Mouse (Mus musculus) hindbrain, embryonic 13.5 days (tissue): ENCODE results near the gene Clk4. TPM values are rescaled to one million over a fixed set of nuclear protein-coding genes. Genes with fewer than 3 reads are reported as not detected.

Experiments
- ATAC-seq: fragments of 200-750 bp; cut with Nextera tagmentation; 2 replicates; pipeline ENCODE4 v1.8.0; 2017; ENCODE audit warnings: moderate TSS enrichment; ENCODE audit not compliant: low FRiP score
- H3K27ac ChIP-seq: fragments of 300-500 bp; sonication (generic); 2 replicates; pipeline ENCODE4 v1.5.1; 2015; ENCODE audit warnings: inconsistent platforms, mild to moderate bottlenecking, moderate library complexity
- H3K27me3 ChIP-seq: fragments of 300-500 bp; sonication (generic); 2 replicates; pipeline ENCODE4 v1.6.1; 2015; ENCODE audit warnings: mild to moderate bottlenecking, inconsistent platforms
- H3K36me3 ChIP-seq: fragments of 300-500 bp; sonication (generic); 2 replicates; pipeline ENCODE4 v1.6.1; 2015; ENCODE audit warnings: mild to moderate bottlenecking, inconsistent platforms
- H3K4me1 ChIP-seq: fragments of 300-500 bp; sonication (generic); replicated peaks from 2 replicates; pipeline ENCODE4 v1.6.1; 2015; ENCODE audit warnings: inconsistent platforms
- H3K4me2 ChIP-seq: fragments of 300-500 bp; sonication (generic); 2 replicates; pipeline ENCODE4 v1.6.1; 2015; ENCODE audit warnings: inconsistent platforms, mild to moderate bottlenecking, moderate library complexity
- H3K4me3 ChIP-seq: fragments of 300-500 bp; sonication (generic); 2 replicates; pipeline ENCODE4 v1.5.1; 2015; ENCODE audit warnings: mild to moderate bottlenecking, inconsistent platforms
- H3K9ac ChIP-seq: fragments of 300-500 bp; sonication (generic); 2 replicates; pipeline ENCODE4 v1.6.1; 2015; ENCODE audit warnings: mild to moderate bottlenecking, inconsistent platforms
- H3K9me3 ChIP-seq: fragments of 300-500 bp; sonication (generic); 2 replicates; pipeline ENCODE4 v1.6.1; 2016; ENCODE audit warnings: inconsistent platforms
- WGBS: fragments of 180-500 bp; shearing (Covaris S2); methylation state at CpG from one replicate; pipeline ENCODE4 v1.1.7; 2015; 5-methylcytosine and 5-hydroxymethylcytosine counted together
- polyA plus RNA-seq: library from polyadenylated mRNA; unstranded; fragments of >200 nt; fragmentation: Nextera tagmentation; extraction: Ambion mirVana; gene quantifications from 2 replicates; pipeline ENCODE4 v1.2.1, GENCODE M21; 2015

The Clk4 gene
- polyA plus RNA-seq, 1 experiment from 2014 or later, result 150 TPM

GRCm38 (mm10) chr11:51274418-51274817, 12.9 kb downstream of the Clk4 start:
- Histone ChIP-seq H3K9me3 (no peaks in the 10 kb centered on the region), H3K9ac (no peak overlapping the region), H3K27me3 (no peaks in the 10 kb centered on the region), H3K4me3 (no peak overlapping the region), H3K27ac (no peak overlapping the region), H3K36me3 (peaks cover 69% of the 10 kb centered on the region), H3K4me2 (no peak overlapping the region), H3K4me1 (peaks cover 7% of the 10 kb centered on the region; the same call in 1 of the 2 replicates)
- 55% methylated on average over 1 of the region's 1 CpGs for WGBS
- ATAC-seq, result no peak

GRCm38 (mm10) chr11:51289564-51290041, 28.1 kb downstream of the Clk4 start, which contains the start of gene Col23a1:
Gene Col23a1 (plus strand): TSS chr11:51289920.
- Histone ChIP-seq H3K4me2 (peak within 1 kb of the TSS; percentile 84), H3K4me1 (peaks cover 12% of the 10 kb centered on the region), H3K9ac (peak within 1 kb of the TSS; percentile 65), H3K27ac (no peak within 1 kb of the TSS), H3K4me3 (peak within 1 kb of the TSS; percentile 52), H3K36me3 (peaks cover 7% of the 10 kb centered on the region), H3K27me3 (peaks cover 30% of the 10 kb centered on the region), H3K9me3 (no peaks in the 10 kb centered on the region)
- 1% methylated on average over 29 of the region's 38 CpGs for WGBS
- peak; percentile 87 for ATAC-seq

DNA sequence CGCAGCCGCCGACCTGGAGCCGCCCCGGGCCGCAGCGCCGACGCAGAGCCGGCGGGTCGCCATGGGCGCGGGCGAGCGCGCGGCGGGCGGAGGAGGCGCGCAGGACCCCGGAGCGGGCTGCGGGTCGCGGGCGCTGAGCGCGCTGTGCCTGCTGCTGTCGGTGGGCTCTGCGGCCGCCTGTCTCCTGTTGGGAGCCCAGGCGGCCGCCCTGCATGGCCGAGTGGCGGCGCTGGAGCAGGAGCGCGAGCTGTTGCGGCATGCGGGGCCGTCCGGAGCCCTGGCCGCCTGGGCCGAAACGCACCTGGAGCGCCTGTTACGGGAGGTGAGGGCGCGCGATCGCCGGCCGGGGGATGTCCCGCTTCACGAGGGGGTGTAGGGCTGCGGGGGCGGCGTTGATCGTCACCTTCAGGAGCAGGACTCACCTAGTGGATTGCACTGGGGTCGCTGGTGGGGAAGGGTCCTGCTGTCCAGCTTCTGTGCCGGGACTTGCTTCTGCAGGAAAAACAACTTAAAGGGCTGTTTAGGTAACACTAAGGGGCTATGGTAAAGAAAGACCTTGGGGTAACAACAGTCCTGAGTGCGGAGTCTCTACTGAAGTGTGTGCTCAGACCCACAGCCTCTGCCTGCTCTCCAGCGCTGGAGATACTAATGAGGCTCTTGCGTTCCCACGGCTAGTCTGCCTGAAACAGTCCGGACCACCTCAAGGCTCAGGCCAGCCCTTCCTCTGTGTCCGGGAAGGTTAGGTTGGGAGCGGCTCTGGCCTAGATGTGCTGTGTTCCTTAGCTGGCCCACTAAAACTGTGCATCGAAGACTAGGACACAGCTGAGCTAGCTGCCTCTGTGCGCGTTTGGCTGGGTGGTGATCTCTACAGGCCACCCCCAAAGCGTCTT, 28.8 kb downstream of the Clk4 start:
- Histone ChIP-seq H3K9ac (peak overlapping the region; percentile 65), H3K4me1 (peaks cover 14% of the 10 kb centered on the region), H3K27ac (no peak overlapping the region), H3K27me3 (peaks cover 30% of the 10 kb centered on the region), H3K4me3 (peak overlapping the region; percentile 52), H3K36me3 (peaks cover 1% of the 10 kb centered on the region), H3K4me2 (peak overlapping the region; percentile 84), H3K9me3 (0 out of 2 replicates have a peak, but pooled peaks cover 2% of the 10 kb centered on the region)
- ATAC-seq, result peak; percentile 81
- WGBS, result 2% methylated on average over 59 of the region's 74 CpGs

- no peak overlapping the region for H3K4me3 ChIP-seq
- H3K27ac ChIP-seq, result no peak overlapping the region
- 76% methylated on average over 2 of the region's 2 CpGs for WGBS
Observed at GRCm38 (mm10) chr11:51293956-51294530, 32.5 kb downstream of the Clk4 start.

GRCm38 (mm10) chr11:51295742-51296141, 34.2 kb downstream of the Clk4 start:
- no peak overlapping the region for H3K4me2 ChIP-seq
- H3K4me1 ChIP-seq, result 0 out of 2 replicates have a peak, but pooled peaks cover 3% of the 10 kb centered on the region
- 0 out of 2 replicates have a peak, but pooled peaks cover 2% of the 10 kb centered on the region for H3K9me3 ChIP-seq
- no peaks in the 10 kb centered on the region for H3K36me3 ChIP-seq
- H3K27ac ChIP-seq, result no peak overlapping the region
- peaks cover 14% of the 10 kb centered on the region for H3K27me3 ChIP-seq
- H3K9ac ChIP-seq, result no peak overlapping the region
- no peak for ATAC-seq
- no peak overlapping the region for H3K4me3 ChIP-seq
- WGBS, result 79% methylated on average over 3 of the region's 3 CpGs

More at GRCm38 (mm10) chr11:51293956-51294530, 32.5 kb downstream of the Clk4 start:
- Histone ChIP-seq H3K9me3 (0 out of 2 replicates have a peak, but pooled peaks cover 2% of the 10 kb centered on the region), H3K27me3 (peaks cover 26% of the 10 kb centered on the region), H3K36me3 (no peaks in the 10 kb centered on the region), H3K4me1 (peaks cover 14% of the 10 kb centered on the region), H3K9ac (no peak overlapping the region), H3K4me2 (no peak overlapping the region)
- ATAC-seq, result no peak

DNA sequence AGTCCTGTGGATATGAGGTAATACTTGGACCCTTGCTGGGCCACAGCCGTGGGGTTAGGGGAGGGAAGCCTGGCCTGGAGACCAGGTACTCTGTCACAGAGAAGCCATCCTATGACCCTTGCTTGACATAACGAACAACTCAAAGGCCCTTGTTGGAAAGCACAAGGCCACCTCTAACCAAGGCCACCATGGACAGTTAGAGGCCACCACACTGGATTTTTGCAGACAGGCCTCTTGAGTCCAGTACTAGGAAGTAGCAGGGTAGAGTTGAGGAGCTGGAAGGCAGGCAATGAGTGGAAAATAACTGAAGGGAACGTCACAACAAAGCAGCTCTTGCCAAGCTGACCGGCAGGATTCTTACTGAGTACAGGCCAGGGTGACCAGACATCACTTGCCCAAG, 37.2 kb downstream of the Clk4 start:
- Histone ChIP-seq H3K27me3 (no peaks in the 10 kb centered on the region), H3K9me3 (0 out of 2 replicates have a peak, but pooled peaks cover 2% of the 10 kb centered on the region), H3K9ac (no peak overlapping the region), H3K4me3 (no peak overlapping the region), H3K4me1 (0 out of 2 replicates have a peak, but pooled peaks cover 3% of the 10 kb centered on the region), H3K4me2 (no peak overlapping the region), H3K27ac (no peak overlapping the region), H3K36me3 (no peaks in the 10 kb centered on the region)
- WGBS, result 90% methylated on average over 4 of the region's 4 CpGs
- ATAC-seq, result no peak

- Histone ChIP-seq H3K36me3 (no peaks in the 10 kb centered on the region), H3K4me1 (no peaks in the 10 kb centered on the region; the same call in 1 of the 2 replicates), H3K27me3 (no peaks in the 10 kb centered on the region), H3K4me2 (no peak overlapping the region), H3K9ac (no peak overlapping the region), H3K4me3 (no peak overlapping the region), H3K27ac (no peak overlapping the region), H3K9me3 (no peaks in the 10 kb centered on the region)
- WGBS, result 78% methylated on average over 5 of the region's 5 CpGs
- ATAC-seq, result no peak
Observed at GRCm38 (mm10) chr11:51302396-51302795, 40.9 kb downstream of the Clk4 start.

DNA sequence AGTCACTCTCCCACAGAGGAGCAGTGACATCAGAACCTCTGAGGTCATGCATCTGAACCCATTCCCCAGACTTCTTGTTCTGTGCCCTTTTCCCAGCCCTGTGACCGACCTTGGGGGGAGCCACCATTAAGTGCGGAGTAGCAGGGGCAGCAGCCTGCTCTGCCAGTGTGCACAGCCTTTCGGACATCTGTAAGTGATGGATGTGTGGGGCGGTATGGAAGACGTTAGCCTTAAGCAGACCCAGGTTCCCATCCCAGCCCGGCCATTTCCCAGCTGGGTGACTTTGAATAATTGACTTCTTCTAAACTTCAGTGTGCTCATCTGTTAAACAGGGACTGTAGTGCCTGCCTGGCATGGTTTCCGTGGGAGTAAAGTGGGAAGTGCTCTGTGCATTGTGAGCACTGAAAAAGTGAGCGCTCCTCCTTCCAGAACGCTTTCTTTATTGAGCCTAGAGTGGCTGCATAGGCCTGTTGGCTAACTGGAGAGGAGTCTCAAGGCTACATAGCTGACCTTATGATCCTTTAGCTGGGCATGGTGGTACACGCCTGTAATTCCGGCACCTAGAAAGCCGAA, 42.5 kb downstream of the Clk4 start:
- H3K36me3 ChIP-seq, result no peaks in the 10 kb centered on the region
- H3K4me1 ChIP-seq, result no peaks in the 10 kb centered on the region; the same call in 1 of the 2 replicates
- no peak overlapping the region for H3K4me3 ChIP-seq
- no peak overlapping the region for H3K4me2 ChIP-seq
- ATAC-seq, result no peak
- no peaks in the 10 kb centered on the region for H3K9me3 ChIP-seq
- H3K27me3 ChIP-seq, result no peaks in the 10 kb centered on the region
- H3K27ac ChIP-seq, result no peak overlapping the region
- 62% methylated on average over 12 of the region's 12 CpGs for WGBS
- H3K9ac ChIP-seq, result no peak overlapping the region

- H3K4me3 ChIP-seq, result no peak overlapping the region
- 60% methylated on average over 5 of the region's 5 CpGs for WGBS
- H3K9ac ChIP-seq, result no peak overlapping the region
- no peaks in the 10 kb centered on the region for H3K9me3 ChIP-seq
- no peaks in the 10 kb centered on the region for H3K36me3 ChIP-seq
- H3K27me3 ChIP-seq, result no peaks in the 10 kb centered on the region
- no peak overlapping the region for H3K27ac ChIP-seq
- ATAC-seq, result no peak
- H3K4me1 ChIP-seq, result no peaks in the 10 kb centered on the region; the same call in 1 of the 2 replicates
- no peak overlapping the region for H3K4me2 ChIP-seq
Observed at GRCm38 (mm10) chr11:51308306-51308705, 46.8 kb downstream of the Clk4 start.

DNA sequence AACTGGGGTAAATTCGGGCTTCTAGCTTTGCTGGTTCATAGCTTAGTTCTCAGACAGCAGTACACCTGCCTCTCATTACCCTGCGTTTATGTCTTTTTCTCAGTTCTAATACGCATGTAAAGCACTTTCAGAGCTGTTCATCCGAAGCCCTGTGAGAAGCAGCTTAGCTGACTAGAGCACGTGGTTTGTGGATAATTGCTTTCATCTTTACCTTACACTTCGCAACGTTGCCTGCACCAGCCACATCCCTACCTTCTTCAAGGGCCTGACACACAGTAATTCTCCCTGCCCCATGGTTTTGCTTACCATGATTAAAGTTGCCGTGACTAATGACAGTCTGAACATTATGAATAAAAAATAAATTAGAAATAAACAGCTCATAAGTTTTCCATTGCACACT, 50.3 kb downstream of the Clk4 start:
- no peak overlapping the region for H3K4me3 ChIP-seq
- no peak for ATAC-seq
- WGBS, result 79% methylated on average over 8 of the region's 8 CpGs
- no peaks in the 10 kb centered on the region for H3K9me3 ChIP-seq
- H3K36me3 ChIP-seq, result no peaks in the 10 kb centered on the region
- no peak overlapping the region for H3K4me2 ChIP-seq
- H3K27me3 ChIP-seq, result no peaks in the 10 kb centered on the region
- no peak overlapping the region for H3K9ac ChIP-seq
- no peak overlapping the region for H3K27ac ChIP-seq
- no peaks in the 10 kb centered on the region for H3K4me1 ChIP-seq

DNA sequence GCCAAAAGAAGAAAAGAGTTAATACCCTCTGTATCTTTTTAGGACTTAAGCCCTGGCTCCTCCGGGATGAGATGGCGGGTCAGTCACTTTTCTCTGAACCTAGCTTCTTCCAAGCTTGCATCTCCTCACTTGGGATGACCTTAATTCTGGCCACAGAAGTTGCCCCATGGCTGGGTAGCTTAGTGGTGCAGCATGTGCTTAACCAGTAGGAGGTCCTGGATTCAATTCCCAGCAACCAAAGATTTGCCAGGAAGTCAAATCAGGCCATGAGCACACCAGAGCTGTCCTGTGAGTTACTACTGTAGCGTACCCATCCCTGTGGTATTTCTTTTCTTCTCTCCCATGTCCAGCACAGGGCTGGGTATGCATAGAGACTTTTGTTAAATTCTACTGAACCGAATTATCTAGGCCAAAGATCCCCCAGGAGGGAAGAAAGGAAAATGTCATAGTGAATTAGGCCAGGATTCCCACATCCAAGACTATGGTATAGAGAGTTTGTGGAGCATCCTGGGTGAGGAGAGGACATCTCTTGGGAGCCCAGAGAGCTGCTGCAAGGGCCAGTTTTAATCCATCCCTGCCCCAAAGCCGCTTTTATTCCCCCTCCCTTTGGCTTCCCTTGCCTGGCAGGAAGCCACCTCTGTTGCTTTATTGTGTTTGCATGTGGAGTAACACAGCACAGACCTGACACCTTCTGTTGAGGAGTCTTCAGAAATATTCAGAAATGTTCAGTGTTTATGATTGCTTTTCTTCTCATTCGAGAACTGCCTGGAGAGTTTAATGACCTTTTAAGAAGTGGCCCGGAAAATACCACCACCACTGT, 54.7 kb downstream of the Clk4 start:
- H3K4me2 ChIP-seq, result no peak overlapping the region
- no peak overlapping the region for H3K9ac ChIP-seq
- no peak overlapping the region for H3K27ac ChIP-seq
- no peak for ATAC-seq
- no peaks in the 10 kb centered on the region for H3K27me3 ChIP-seq
- H3K4me3 ChIP-seq, result no peak overlapping the region
- 76% methylated on average over 7 of the region's 7 CpGs for WGBS
- 0 out of 2 replicates have a peak, but pooled peaks cover 2% of the 10 kb centered on the region for H3K9me3 ChIP-seq
- H3K4me1 ChIP-seq, result no peaks in the 10 kb centered on the region
- no peaks in the 10 kb centered on the region for H3K36me3 ChIP-seq
